Mouse (Mus musculus): ENCODE results near the gene Abcd3.

The Abcd3 gene

DNA sequence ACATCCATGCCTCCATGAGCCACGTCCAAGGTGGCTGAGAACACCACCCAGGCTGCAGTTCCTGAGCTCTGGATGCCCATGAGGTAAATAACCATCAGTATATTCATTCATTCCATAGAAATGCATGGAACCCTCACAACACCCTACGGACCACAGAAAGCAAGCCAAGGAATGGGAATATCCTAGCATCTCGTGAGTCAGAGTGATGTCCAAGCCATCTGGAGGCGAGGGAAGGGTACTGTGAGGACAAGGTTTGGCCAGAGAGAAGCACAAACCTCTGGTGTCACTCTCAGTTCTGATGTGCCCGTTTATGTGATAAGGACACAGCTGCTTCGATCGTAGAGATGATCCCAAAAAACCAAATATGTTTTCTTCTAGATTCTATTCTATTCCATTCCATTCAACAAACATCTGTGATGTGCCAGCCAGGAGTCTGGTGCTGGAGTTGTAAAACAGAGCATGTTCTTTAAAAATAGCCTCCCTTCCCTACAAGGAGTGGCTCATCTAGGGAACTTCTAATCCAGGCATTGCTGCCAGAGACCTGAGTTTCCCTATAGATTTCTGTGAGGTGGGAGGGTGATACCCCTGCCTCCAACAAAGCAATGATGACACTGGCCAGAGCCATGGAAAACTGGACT, 104.1 kb downstream of the Abcd3 start:
- DNase-seq (ENCODE audit: low spot score), result no peak

Measured in embryo, embryonic 10.5 days (tissue).